Mouse (Mus musculus): Measurements from ENCODE around the gene Mgmt.

DNA sequence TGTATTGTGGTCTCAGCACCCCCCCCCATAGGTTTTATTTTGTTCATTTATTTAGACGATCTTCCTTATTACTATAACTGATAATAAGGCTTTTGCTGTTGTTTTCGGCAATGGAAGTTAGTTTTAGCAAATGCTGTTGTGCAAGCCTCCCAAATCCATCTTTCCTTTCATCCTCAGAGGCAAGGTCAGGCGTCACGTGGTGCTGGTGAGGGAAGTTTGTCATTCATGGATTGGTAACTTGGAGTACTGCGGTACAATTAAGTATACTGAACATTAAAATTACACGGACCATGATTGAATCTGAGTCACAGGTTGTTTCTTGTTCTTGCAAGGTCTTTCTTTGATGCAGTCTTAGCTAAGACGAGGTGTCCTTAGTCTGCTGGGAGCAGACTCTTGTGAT lies 77.9 kb downstream of the Mgmt start:
- no peak for TF ChIP-seq EP300 (IDR thresholded peaks at IDR 0.05; ENCODE audit: low read length)
- no peak for TF ChIP-seq BHLHE40 (IDR thresholded peaks at IDR 0.05; ENCODE audit: low read depth, low read length)
- TF ChIP-seq ZKSCAN1 (IDR thresholded peaks at IDR 0.05; ENCODE audit: borderline replicate concordance, low read depth, low read length) = no peak
- TF ChIP-seq POLR2A (IDR thresholded peaks at IDR 0.05; ENCODE audit: low read depth, low read length) = no peak
- no peak for TF ChIP-seq MAZ (IDR thresholded peaks at IDR 0.05; ENCODE audit: low read depth, low read length)

Measured in CH12.LX (cell line).